Mouse (Mus musculus): ENCODE data around the gene Ccdc17. TPM values are rescaled to one million over a fixed set of nuclear protein-coding genes. Genes with fewer than 3 reads are reported as not detected.

Ccdc17 gene
- 4.2 and 8.0 TPM in 2 replicates for polyA plus RNA-seq (2014; fragmentation: Nextera tagmentation; extraction: Ambion mirVana)

DNA sequence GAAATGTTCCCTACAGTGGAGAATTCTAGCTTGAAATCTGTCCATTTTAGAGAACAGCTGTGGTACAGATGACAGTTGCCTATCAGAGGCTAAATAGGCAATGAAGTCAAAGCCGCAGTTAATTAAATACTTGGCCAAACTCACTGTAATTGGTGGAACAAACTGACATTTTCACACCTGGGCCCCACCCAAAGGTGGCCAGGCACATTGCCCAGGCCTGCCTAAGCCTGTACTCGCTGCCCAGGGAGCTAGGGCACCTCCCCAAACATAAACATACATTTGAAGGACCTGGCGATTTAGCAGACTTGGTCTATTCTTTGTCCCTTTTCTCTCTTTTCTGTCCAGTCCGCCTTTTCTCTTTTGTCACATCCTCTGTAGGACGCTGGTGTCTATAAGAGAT is at the start of gene Ccdc17:
Gene Ccdc17 (plus strand): TSS at position 276 of the 400 bp plus-strand sequence.
- Histone ChIP-seq H3K27ac (replicated peaks; ENCODE audit: low read depth, low read length) (peak within 1 kb of the TSS; percentile 76), H3K4me3 (ENCODE audit: low read depth, low read length) (peak within 1 kb of the TSS; percentile 66), H3K4me1 (ENCODE audit: control insufficient read depth, insufficient read depth, low read length) (peaks cover 10% of the 10 kb centered on the region; the same call in 1 of the 2 replicates), H3K4me2 (ENCODE audit: low read depth, low read length) (peak within 1 kb of the TSS; percentile 87), H3K9ac (ENCODE audit: low read depth, low read length) (peak within 1 kb of the TSS; percentile 76), H3K36me3 (ENCODE audit: control insufficient read depth, insufficient read depth, low read length) (peaks cover 50% of the 10 kb centered on the region), H3K9me3 (ENCODE audit: control insufficient read depth, low read length) (no peaks in the 10 kb centered on the region), H3K27me3 (replicated peaks; ENCODE audit: control insufficient read depth, insufficient read depth, low read length) (no peaks in the 10 kb centered on the region)
- 26% methylated on average over 5 of the region's 5 CpGs for WGBS
- no peak for ATAC-seq (ENCODE audit: low read depth)
- no peak for DNase-seq (ENCODE audit: low spot score)

DNA sequence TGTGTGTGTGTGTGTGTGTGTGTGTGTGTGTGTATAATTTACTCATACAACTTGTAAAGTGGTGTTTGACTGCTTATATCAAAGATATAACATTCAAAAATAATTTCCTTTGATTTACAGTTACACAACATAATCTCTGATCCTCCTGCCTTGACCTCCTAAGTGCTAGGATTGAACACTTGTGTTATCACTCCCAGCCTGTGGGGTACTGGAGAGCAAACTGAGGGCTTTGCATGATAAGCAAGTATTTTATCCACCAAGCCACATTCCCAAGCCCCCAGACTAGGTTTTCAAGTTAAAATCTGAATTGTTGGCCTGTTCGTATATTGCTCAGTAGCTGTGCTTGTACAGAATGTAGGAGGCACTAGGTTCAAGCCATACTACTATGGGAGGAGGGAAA is 46.0 kb upstream of the Ccdc17 start:
- Histone ChIP-seq H3K4me1 (ENCODE audit: control insufficient read depth, insufficient read depth, low read length) (no peaks in the 10 kb centered on the region), H3K4me3 (ENCODE audit: low read depth, low read length) (no peak overlapping the region), H3K27me3 (replicated peaks; ENCODE audit: control insufficient read depth, insufficient read depth, low read length) (no peaks in the 10 kb centered on the region), H3K36me3 (ENCODE audit: control insufficient read depth, insufficient read depth, low read length) (peaks cover 17% of the 10 kb centered on the region), H3K4me2 (ENCODE audit: low read depth, low read length) (no peak overlapping the region), H3K9me3 (ENCODE audit: control insufficient read depth, low read length) (no peaks in the 10 kb centered on the region), H3K27ac (replicated peaks; ENCODE audit: low read depth, low read length) (no peak overlapping the region), H3K9ac (ENCODE audit: low read depth, low read length) (no peak overlapping the region)
- 81% methylated on average over 1 of the region's 1 CpGs for WGBS
- no peak for DNase-seq (ENCODE audit: low spot score)
- no peak for ATAC-seq (ENCODE audit: low read depth)

DNA sequence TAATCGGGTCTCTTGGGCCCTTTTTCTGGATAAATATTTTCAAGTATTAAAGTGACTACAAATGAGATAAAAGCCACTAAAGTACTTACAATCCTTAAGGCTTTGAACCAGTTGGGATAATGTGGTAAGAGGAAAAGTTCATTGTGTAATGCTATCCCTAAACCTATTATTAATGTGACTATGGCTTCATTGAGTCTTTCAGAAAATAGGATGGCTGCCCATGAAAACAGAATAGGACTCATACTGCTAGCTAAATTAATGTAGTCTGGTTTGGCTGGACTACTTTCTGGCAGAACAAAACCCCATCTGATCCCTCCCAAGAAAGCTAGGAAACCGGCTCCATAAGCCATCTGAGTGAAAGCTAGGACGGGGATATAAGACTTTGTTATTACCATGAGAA is 43.4 kb upstream of the Ccdc17 start:
- Histone ChIP-seq H3K4me2 (ENCODE audit: low read depth, low read length) (no peak overlapping the region), H3K27me3 (replicated peaks; ENCODE audit: control insufficient read depth, insufficient read depth, low read length) (no peaks in the 10 kb centered on the region), H3K9ac (ENCODE audit: low read depth, low read length) (no peak overlapping the region), H3K4me3 (ENCODE audit: low read depth, low read length) (no peak overlapping the region), H3K36me3 (ENCODE audit: control insufficient read depth, insufficient read depth, low read length) (peaks cover 17% of the 10 kb centered on the region), H3K9me3 (ENCODE audit: control insufficient read depth, low read length) (no peaks in the 10 kb centered on the region), H3K4me1 (ENCODE audit: control insufficient read depth, insufficient read depth, low read length) (no peaks in the 10 kb centered on the region), H3K27ac (replicated peaks; ENCODE audit: low read depth, low read length) (no peak overlapping the region)
- DNase-seq (ENCODE audit: low spot score) (no peak), ATAC-seq (ENCODE audit: low read depth) (no peak)
- 86% methylated on average over 3 of the region's 3 CpGs for WGBS

DNA sequence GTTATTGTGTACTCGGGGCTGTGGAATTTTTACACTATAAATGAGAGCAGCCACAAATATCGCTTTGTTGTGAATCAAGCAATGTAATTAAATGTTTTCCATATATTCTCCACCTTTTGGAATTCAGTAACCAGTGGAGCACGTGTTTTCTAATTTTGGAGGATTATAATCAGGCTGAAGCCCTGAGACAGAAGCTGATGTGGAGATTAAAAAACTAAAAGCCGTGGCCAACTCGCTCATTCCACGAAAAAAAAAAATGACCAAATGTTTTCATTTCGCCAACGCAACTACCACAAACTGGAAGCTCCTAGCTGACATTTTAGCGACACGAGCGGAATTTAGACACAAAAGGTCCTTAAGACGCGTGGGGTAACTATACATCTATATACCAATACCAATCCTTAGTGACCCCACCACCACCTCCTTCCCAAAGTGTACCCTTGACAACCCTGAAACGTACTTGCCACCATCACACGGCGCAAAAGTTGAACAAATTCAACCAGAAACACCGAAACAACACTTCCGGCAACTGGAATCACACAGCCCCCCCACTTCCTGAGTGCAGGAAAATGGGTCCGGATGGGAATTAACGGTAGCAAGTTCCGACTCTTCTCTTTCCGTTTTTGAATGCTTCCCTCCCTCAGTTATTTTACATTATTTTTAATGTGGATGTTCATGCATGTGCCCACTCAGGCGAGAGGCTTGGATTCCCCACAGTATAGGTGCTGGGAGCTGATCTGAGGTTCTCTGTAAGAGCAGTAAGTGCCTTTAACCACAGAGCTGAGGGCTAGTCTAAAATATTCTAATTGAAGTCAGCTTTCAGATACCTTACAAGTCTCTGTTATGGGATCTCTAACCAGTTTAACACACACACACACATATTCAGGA is 40.8 kb upstream of the Ccdc17 start, which contains the start of gene Tmem69:
Gene Tmem69 (minus strand): TSS at position 524 of the 888 bp plus-strand sequence.
- DNase-seq (ENCODE audit: low spot score) (peak; percentile 89), ATAC-seq (ENCODE audit: low read depth) (no peak)
- WGBS = 7% methylated on average over 23 of the region's 23 CpGs
- no peaks in the 10 kb centered on the region for H3K27me3 ChIP-seq (replicated peaks; ENCODE audit: control insufficient read depth, insufficient read depth, low read length)
- H3K9me3 ChIP-seq (ENCODE audit: control insufficient read depth, low read length) = no peaks in the 10 kb centered on the region
- H3K4me3 ChIP-seq (ENCODE audit: low read depth, low read length) = peak within 1 kb of the TSS; percentile 94
- peak within 1 kb of the TSS; percentile 87 for H3K9ac ChIP-seq (ENCODE audit: low read depth, low read length)
- peak within 1 kb of the TSS; percentile 94 for H3K27ac ChIP-seq (replicated peaks; ENCODE audit: low read depth, low read length)
- peaks cover 17% of the 10 kb centered on the region for H3K36me3 ChIP-seq (ENCODE audit: control insufficient read depth, insufficient read depth, low read length)
- peaks cover 8% of the 10 kb centered on the region for H3K4me1 ChIP-seq (ENCODE audit: control insufficient read depth, insufficient read depth, low read length)
- peak within 1 kb of the TSS; percentile 75 for H3K4me2 ChIP-seq (ENCODE audit: low read depth, low read length)

DNA sequence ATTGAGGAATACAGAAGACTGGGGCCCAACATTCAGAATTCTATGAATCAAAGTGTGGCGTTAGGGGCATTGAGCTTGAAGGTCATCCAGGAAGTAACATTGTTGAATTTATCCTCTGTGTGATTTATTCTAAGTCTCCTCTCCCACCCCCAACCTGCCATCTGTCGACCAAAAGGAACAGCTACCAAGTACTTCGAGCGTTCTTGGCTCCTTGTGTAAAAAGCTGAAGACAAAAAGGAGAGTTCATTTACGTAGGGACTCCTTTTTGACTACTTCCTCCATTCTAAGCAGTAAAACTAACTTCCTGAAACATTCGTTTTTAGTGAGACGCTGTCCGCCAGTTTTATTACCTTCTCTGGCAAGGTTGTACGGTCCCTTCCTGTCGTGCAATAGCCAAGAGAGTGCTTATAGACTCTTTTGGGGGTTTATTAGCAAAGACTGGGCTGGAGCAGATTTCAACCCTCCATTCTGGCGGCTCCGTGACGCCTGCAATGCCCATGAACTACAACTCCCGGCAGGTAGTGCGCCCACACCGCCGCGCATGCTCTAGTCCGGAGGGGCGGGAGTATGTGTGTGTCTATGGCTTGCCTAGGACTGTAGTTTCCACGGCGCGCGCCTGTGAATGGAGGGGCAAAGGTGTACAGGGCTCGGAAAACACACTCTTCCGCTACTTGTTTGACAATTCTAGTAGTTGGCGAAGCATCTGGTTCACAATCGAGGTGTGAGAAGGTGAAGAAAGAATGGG is 39.7 kb upstream of the Ccdc17 start:
- DNase-seq (ENCODE audit: low spot score) (peak; percentile 98), ATAC-seq (ENCODE audit: low read depth) (peak; percentile 96)
- Histone ChIP-seq H3K4me1 (ENCODE audit: control insufficient read depth, insufficient read depth, low read length) (peaks cover 8% of the 10 kb centered on the region), H3K9me3 (ENCODE audit: control insufficient read depth, low read length) (no peaks in the 10 kb centered on the region), H3K9ac (ENCODE audit: low read depth, low read length) (peak overlapping the region; percentile 87), H3K4me2 (ENCODE audit: low read depth, low read length) (peak overlapping the region; percentile 75), H3K27ac (replicated peaks; ENCODE audit: low read depth, low read length) (peak overlapping the region; percentile 94), H3K27me3 (replicated peaks; ENCODE audit: control insufficient read depth, insufficient read depth, low read length) (no peaks in the 10 kb centered on the region), H3K36me3 (ENCODE audit: control insufficient read depth, insufficient read depth, low read length) (peaks cover 17% of the 10 kb centered on the region), H3K4me3 (ENCODE audit: low read depth, low read length) (peak overlapping the region; percentile 94)
- under 1% methylated on average over 28 of the region's 28 CpGs for WGBS

DNA sequence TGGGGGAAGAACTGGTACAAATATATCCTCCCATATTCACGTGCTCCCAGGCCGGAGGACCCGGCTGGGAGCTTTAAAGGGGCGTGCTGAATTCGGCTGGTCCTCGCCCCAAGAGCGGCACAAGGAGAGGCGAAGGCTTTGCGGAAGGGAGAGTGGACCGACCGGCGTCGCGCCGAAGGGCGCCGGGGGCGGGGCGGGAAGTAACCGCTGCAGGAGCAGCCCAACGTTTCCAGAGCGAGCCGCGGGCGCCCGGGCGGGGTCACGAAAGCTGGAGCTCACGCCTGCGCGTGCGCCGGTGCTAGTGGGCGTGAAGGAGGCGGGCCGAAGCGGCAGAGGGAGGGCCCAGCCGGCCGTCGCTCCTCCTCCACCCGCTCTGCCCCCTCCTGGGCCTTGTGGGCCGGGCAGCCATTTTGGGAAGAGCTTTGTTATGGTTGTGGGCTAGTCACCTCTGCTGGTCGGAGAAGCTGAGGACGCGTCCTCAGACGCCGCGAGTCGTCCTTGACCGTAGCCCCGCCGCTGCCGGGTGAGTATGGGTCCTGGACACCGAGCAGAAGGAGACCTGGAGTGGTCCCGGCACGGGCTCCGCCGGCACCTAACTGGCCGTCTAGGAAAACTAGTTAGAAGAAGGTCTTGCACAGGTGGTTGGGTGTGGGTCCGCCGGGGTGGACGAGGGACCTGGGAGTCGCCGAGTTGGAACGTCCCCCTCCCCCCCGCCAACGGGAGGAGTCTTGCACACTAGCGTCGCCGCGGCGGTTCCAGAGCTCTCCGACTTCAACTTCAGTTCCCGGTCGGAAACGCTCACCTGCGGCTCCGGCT is 38.9 kb upstream of the Ccdc17 start, which contains the start of gene Gpbp1l1:
Gene Gpbp1l1 (plus strand): TSS at position 353 of the 816 bp plus-strand sequence.
- Histone ChIP-seq H3K36me3 (ENCODE audit: control insufficient read depth, insufficient read depth, low read length) (peaks cover 13% of the 10 kb centered on the region), H3K27me3 (replicated peaks; ENCODE audit: control insufficient read depth, insufficient read depth, low read length) (no peaks in the 10 kb centered on the region), H3K4me1 (ENCODE audit: control insufficient read depth, insufficient read depth, low read length) (peaks cover 8% of the 10 kb centered on the region), H3K27ac (replicated peaks; ENCODE audit: low read depth, low read length) (peak within 1 kb of the TSS; percentile 94), H3K4me2 (ENCODE audit: low read depth, low read length) (peak within 1 kb of the TSS; percentile 75), H3K9me3 (ENCODE audit: control insufficient read depth, low read length) (no peaks in the 10 kb centered on the region), H3K9ac (ENCODE audit: low read depth, low read length) (peak within 1 kb of the TSS; percentile 87), H3K4me3 (ENCODE audit: low read depth, low read length) (peak within 1 kb of the TSS; percentile 94)
- peak; percentile 96 for ATAC-seq (ENCODE audit: low read depth)
- peak; percentile 97 for DNase-seq (ENCODE audit: low spot score)
- WGBS = under 1% methylated on average over 48 of the region's 78 CpGs

DNA sequence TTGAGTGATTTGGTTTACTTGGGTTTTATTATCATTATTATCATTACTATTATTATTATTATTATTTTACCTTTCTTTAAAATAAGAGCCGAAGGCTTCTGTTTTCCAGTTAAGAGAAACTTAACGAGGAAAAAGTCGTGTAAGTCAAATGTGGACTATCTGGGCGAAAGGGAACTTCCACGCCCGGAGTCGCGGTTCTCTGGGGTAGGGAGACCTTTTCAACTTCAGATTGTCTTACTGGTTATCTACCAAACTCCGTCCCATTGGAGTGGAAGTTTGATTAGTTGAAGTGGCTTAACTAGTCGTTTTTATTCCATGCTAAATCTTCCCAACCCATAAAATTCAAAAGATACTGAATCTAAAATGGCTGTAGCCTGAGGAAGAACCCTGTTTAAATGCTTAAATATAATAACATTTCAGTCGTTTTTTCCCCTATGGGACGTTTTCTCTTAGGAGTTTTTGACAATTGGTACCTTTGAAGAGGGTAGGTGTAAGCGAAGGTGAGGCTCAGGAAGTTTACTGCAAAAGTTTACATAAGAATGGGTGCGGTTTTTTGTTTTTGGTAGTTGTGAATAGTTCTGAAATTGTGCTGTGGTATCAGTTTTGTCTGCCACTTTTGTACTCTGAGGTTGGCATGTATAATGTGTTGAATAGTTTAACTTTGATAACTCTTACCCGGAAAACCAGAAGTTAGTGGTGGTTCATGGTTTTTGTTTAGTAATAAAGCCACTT is 38.1 kb upstream of the Ccdc17 start:
- Histone ChIP-seq H3K27me3 (replicated peaks; ENCODE audit: control insufficient read depth, insufficient read depth, low read length) (no peaks in the 10 kb centered on the region), H3K36me3 (ENCODE audit: control insufficient read depth, insufficient read depth, low read length) (peaks cover 7% of the 10 kb centered on the region), H3K27ac (replicated peaks; ENCODE audit: low read depth, low read length) (peak overlapping the region; percentile 94), H3K9me3 (ENCODE audit: control insufficient read depth, low read length) (no peaks in the 10 kb centered on the region), H3K4me2 (ENCODE audit: low read depth, low read length) (peak overlapping the region; percentile 57), H3K4me1 (ENCODE audit: control insufficient read depth, insufficient read depth, low read length) (peaks cover 8% of the 10 kb centered on the region), H3K9ac (ENCODE audit: low read depth, low read length) (peak overlapping the region; percentile 87), H3K4me3 (ENCODE audit: low read depth, low read length) (peak overlapping the region; percentile 94)
- 3% methylated on average over 15 of the region's 15 CpGs for WGBS
- DNase-seq (ENCODE audit: low spot score) = peak; percentile 2
- ATAC-seq (ENCODE audit: low read depth) = no peak

Measured in embryonic facial prominence, embryonic 14.5 days (tissue).